Mouse (Mus musculus): ENCODE results near the gene Apobec3.
"Not testable (repeated sequence)": the region's sequence is repeated elsewhere in the genome, so short reads cannot be mapped to it uniquely, and the experiment has no call there.

Gene Apobec3

DNA sequence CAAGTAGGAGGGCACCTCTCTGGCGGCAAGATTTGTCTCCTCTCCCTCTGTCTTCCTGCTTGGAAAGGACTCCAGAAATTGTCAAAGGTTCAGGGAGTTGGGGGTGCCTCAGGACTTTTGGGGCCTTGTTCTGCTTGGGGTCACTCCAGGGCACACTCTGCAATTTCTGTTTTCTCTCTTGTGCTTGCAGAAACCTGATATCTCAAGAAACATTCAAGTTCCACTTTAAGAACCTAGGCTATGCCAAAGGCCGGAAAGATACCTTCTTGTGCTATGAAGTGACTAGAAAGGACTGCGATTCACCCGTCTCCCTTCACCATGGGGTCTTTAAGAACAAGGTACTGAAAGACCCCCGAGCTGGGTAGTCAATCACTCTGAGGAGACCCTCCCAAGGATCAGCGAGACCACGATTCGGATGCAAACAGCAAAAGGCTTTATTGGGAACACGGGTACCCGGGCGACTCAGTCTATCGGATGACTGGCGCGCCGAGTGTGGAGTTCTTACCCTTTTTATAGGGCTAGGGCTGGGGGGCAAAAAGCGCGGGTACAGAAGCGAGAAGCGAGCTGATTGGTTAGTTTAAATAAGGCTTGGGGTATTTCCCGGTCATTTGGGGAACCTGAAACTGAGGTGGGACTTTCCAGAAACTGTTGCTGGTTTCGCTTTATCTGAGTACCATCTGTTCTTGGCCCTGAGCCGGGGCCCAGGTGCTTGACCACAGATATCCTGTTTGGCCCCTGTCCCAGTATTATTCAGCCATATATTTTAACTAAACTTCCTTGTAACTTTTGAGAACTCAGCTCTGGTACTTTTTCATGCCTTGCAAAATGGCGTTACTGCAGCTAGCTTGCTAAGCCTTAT lies 4.0 kb downstream of the Apobec3 start:
- not testable (repeated sequence) for DNase-seq (ENCODE audit: low read depth, low spot score)

DNA sequence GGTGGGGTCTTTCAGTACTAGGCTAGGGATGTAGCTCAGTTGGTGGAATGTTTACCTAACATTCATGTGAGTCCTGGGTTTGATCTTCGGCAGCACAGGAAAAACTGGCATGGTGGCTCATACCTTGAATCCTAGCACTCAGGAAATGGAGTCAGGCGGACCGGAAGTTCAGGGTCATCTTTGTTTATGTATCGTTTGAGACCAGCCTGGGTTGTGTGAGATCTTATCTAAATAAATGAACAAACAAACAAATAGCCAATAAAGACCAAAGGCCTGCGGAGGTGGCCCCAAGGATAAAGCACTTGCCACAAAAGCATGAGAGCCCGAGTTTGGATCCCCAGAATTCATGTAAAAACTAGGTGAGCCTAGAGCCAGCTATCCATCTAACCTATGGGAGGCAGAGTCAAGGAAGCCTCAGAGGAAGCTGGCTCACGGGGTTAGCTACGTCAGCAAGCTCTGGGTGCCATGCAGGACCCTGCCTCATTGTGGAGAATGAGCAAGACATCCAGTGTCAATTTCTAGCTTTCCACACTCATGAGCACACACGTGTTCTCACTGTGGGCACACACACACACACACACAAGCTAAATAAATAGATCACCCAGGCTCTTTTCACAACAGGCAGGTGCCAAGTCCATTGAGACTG lies 4.7 kb downstream of the Apobec3 start:
- no peak for DNase-seq (ENCODE audit: low read depth, low spot score)

DNA sequence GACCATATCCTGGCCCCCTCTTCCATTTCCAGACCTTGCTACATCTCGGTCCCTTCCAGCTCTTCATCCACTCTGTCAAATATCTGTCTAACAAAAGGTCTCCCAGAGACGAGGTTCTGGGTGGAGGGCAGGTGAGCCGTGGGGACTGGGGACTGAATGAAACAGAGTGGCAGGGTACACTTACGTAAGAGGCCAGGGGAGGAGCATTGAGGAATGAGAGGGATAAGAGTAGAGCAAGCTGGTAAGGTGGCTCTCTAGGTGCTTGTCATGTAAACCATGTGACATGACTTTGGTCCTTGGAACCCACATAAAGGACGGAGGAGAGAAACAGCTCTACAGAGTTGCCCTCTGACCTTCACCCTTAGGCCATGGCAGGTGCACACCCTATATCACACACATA lies 7.5 kb downstream of the Apobec3 start:
- no peak for DNase-seq (ENCODE audit: low read depth, low spot score)

DNA sequence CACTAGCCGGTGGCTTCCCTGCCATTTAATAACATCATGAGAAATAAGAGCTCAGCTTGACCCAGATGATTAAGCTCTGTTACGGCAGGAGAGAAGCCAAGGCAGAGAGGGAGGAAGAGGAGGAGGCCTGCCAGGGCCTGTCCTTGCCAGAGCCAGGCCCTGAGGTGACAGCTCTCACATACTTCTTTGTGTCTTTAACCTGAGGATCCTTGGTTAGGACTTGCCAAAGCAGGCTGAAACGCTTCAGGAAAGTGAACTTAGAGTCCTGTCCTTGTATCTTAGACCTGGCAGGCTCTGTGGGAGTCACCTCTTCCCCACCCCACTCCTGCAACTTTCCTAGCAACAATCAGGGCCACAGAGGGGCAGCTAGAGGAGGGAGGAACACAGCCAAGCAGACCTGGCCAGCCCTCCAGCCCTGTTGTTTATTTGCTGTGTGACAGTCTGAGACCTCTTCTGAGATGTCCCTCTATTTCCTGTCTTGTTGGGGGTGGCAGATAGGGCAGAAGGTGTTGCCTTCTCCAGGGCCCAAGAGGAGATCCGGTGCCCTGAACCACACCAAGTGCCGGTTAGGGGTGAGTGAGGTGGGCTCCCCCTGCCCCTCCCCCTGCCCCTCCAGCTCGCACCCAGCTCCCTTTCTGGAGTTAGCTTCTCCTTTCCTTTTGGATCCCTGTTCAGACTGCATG lies 8.5 kb downstream of the Apobec3 start:
- no peak for DNase-seq (ENCODE audit: low read depth, low spot score)

DNA sequence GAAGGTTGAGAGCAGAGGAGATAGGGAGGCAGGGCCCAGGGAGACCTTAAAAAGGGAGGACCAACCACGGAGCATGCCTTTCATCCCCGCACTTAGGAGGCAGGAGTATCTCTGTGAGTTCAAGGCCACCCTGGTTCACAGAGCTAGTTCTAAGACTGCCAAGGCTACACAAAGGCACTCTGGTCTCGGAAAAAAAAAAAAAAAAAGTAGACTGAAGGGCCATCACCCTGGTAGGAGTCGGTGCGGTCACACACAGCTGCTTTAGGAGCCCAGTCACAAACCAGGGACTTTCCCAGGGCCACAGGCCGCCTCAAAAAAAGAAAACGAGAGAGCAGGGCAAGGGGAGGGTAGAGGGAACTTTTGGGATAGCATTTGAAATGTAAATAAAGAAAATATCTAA lies 9.3 kb downstream of the Apobec3 start:
- DNase-seq (ENCODE audit: low read depth, low spot score): no peak

DNA sequence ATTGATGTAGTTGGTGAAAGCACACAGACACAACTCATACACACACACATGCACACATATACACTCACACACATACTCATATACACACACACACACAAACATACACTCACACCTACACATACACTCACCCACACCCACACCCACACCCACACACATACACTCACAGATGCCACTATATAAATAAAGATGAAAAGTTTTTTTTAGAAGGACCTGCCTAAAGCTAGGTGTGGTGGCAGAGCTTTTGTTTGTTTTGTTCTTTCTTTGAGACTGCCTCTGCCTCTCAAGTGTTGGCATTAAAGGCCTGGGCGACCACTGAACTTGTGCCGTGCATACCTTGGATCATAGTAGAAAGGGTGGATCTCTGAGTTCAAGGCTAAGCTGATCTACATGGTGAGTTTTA lies 9.9 kb downstream of the Apobec3 start:
- no peak for DNase-seq (ENCODE audit: low read depth, low spot score)

DNA sequence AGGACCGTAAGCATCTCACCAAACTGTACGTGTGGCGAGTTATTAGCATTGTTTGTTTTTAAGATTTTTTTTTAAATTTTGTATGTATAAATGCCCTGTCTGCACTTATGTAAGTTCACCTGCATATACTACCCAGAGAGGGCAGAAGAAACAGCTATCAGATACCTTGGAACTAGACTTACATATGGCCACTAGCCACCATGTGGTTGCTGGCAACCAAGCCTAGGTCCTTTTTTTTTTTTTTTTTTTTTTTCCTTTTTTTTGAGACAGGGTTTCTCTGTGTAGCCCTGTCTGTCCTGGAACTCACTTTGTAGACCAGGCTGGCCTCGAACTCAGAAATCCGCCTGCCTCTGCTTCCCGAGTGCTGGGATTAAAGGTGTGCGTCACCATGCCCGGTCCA lies 11.6 kb downstream of the Apobec3 start:
- DNase-seq (ENCODE audit: low read depth, low spot score): not testable (repeated sequence)

DNA sequence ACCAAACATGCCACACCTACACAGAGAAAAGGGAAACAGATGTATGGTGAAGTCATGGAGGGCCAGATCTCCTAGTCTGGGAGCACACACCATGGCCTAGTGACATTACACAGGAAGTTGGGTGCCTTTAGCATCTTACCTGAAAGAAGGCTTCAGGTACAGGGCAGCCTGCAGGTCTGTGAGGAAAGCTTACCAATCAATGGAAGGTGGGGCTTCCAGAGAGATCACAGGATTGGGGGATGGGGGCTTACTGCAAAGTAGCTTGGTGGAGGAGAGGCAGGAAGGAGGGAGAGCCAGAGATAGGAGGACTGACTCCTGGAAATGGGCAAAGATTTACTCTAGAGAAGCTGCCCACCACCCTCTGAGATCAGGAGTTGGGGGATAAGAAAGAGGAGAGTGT lies 12.5 kb downstream of the Apobec3 start:
- no peak for DNase-seq (ENCODE audit: low read depth, low spot score)

DNA sequence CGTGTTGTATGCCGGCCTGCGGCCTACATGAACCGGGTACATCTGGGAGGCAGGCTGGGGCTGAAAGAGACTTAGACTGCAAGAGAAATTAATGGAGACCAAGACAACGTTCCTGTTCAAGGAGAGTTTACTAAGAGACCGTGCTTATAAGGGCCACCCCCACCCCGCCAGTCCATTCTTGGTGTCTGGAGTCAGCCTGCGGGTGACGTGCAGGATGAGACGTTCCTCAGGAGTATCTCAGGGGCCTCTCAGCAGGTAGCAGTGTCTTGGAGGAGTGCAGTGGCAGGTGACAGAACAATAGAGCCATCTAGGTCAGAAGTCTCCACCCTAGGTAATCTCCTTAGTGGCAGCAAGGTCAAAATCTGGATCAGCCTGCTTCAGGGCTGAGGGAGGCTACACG lies 13.2 kb downstream of the Apobec3 start:
- not testable (repeated sequence) for DNase-seq (ENCODE audit: low read depth, low spot score)

DNA sequence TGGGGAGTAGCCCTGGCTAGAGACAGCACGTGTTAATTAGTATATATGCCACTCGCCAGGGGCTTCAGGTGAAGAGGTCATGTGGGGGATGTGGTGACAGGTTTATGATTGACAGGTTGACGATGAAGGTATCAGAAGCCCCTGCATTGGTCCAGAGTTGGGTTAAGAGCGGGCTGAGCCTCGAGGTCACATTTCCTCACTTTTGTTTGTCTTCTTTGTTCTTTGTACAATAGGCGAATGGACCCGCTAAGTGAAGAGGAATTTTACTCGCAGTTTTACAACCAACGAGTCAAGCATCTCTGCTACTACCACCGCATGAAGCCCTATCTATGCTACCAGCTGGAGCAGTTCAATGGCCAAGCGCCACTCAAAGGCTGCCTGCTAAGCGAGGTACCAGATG lies 13.8 kb downstream of the Apobec3 start:
- DNase-seq (ENCODE audit: low read depth, low spot score): no peak

DNA sequence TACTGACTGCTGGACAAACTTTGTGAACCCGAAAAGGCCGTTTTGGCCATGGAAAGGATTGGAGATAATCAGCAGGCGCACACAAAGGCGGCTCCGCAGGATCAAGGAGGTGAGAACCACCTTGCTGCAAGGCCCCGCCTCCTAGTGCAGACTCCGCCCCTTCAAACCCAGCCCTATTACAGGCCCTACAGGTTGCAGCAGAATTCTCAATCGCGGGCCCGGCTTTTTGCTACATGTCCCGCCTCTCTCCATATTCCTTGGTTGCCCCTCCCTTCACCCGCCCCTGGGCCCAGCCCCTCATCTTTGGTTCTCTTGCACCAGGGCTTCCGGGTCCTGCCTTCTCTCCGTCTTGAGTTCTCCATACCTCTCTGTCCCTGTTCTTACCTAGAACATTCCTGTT lies 15.4 kb downstream of the Apobec3 start:
- no peak for DNase-seq (ENCODE audit: low read depth, low spot score)

DNA sequence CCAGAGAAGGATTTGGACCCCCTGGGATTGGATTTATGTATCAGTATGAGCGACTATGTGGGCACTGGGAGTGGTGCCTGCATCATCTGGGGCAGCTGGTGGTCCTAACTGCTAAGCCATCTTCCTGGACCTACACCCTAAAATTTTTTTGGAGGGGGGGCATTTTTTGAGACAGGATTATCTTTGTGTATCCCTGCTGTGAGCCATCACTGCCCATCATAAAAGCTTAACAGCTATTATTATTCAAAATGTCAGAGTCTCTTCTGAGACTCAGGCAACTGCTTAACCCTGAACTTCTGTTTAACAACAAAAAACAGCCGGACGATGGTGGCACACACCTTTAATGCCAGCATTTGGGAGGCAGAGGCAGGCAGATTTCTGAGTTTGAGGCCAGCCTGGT lies 17.5 kb downstream of the Apobec3 start:
- DNase-seq (ENCODE audit: low read depth, low spot score): not testable (repeated sequence)

DNA sequence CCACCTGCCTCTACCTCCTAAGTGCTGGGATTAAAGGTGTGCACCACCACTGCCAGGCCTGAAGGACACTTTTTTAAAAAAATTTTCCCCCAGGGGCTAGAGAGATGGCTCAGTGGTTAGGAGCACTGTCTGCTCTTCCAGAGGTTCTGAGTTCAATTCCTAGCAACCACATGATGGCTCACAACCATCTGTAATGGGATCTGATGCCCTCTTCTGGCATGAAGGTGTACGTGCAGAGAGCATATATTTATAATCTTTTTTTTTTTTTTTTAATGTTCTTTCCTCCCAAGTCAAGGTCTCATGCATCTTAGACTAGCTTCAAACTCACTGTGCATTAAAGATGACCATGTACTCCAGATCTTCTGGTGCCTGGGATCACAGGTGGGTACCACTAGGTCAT lies 19.4 kb downstream of the Apobec3 start:
- DNase-seq (ENCODE audit: low read depth, low spot score): not testable (repeated sequence)

DNA sequence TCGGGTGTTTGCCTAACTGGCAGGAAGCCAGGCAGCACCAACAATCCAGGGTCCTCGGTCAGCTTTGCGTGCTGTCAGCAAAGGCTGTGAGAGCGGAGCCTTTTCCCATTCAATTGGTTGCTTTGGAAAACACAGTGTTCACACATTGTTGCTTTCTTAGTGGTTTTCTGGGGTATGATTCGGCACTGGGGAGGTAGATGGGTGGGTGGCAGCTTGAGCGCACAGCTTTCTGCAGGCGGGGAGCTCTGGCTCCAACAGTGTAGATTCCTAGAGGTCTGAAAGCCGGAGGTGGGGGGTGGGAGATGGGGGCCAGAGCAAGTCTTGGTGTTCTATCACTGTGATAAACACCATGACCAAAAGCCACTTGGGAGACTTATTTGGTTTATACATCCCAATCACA lies 19.9 kb downstream of the Apobec3 start:
- DNase-seq (ENCODE audit: low read depth, low spot score): no peak

DNA sequence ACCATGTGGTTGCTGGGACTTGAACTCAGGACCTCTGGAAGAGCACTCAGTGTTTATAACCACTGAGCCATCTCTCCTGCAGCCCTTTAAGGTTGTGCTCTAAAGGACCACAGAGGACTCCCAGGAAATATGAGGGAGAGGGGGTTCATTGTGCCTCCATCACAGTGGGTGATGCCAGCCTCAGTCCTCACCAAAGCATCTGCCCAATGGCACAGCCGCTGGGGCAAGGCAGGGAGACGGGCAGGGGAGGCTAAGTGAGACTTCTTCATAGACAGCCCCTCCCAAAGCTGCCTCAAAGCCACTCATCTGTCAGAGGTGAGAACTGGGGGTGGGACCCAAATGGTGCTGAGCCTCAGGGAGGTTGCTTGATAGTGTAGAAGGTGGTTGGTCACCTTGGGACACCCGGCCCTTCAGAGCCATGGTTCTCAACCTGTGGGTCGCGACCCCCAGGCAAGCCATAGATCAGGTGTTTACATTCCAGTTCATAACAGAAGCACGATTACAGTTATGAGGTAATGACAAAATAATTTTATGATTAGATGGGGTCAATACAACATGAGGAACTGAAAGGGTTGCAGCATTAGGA lies 22.4 kb downstream of the Apobec3 start:
- no peak for DNase-seq (ENCODE audit: low read depth, low spot score)

DNA sequence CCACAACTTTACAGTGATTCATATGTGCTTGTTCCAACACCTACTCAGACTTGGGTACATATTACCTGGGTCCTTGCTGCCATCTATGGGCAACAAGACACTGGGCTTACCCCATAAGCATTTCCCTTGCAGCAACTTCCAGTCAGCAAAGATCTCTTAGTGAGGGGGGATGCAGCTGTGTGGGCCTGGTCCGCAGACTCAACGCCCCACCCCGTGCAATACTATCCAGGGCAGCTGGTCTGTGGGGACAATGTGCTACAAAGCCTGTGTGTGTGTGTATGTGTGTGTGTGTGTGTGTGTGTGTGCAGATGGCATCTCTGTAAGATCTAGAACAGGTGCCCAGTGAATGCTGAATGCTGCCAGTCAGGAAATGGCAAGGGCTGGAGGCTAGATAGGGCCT lies 22.9 kb downstream of the Apobec3 start:
- DNase-seq (ENCODE audit: low read depth, low spot score): no peak

DNA sequence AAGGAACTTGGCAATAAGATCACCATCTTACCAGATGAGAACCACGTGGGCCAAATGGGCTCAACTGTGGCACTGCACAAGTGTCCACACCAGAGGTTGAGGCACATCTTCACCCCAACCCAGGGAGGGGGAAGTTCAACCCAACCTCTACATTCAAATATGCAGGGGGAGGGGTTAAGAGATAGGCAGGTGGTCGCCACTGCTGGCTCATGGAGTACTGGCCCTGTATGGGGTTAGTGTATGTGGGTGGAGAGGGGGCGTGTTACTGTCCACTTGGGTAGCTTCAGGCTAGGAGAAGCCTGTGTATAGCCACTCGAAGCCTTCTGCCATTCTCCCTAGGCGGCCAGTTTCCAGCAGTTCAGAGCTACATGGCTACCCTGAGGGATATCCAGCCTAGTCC lies 24.7 kb downstream of the Apobec3 start:
- DNase-seq (ENCODE audit: low read depth, low spot score): no peak

DNA sequence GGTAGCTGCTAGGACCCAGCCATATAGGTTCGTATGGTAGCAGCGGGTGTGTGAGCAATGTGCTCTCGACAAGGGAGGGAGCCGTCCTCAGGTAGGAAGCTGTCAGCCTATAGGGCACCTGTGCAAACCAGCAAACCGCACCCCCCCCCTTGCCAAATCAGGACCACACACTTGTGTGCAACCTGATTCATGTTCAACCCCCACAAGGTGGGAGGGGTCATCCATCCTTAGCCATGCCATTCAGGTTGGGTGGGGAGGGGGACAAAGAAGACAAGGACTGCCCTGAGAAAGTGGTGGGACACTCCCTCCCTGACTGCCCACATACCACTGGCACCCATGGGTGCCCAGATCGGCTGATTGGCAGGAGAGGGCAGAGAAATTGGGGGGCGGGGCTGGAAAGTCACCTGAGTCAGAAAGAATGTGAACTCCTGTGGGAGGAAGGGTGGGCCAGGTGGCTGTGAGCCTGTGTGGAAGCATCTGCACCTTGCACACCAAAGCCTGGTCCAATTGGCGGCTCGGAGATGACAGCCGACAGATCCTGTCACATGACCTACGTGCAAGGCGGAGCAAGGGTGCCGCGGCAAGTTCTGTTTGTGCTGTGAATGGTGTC lies 25.8 kb downstream of the Apobec3 start:
- DNase-seq (ENCODE audit: low read depth, low spot score): no peak

DNA sequence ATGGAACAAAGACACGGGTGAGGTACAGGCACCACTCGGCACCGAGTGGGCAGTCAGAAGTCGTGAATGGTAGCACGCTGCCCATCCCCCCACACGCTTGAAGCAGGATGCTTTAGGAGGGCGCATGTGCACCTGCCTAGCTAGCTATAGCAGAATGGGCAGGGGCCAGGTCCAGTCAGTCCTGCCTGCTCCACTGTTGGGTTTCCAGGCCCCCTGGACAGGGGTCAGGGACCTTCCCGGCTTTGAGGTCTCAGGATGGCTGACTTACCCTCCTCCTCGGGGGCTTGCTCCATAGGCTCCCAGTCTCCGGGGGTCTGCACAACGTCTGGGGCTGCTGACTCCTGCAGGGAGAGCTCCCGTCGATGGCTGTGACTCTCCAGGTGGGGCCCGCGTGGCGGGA lies 27.0 kb downstream of the Apobec3 start:
- no peak for DNase-seq (ENCODE audit: low read depth, low spot score)

DNA sequence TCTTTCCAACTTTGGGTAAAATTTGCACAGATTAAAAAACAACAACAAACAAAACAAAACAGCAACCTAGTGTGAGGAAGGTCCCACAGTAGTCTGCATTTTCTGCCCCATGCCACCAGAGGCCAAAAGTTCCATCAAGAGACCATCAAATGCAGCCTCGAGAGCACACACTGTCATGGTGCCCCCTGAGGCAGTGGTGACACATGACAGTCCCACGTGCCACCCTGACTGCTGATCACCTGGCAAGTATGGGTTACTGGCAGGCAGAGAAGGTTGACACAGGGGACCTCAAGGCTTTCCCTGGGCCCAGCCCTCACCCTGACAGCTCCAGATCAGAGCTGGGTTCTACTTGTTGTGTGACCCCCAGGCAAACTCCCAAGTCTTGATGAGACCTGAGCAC lies 28.3 kb downstream of the Apobec3 start:
- DNase-seq (ENCODE audit: low read depth, low spot score): no peak

DNA sequence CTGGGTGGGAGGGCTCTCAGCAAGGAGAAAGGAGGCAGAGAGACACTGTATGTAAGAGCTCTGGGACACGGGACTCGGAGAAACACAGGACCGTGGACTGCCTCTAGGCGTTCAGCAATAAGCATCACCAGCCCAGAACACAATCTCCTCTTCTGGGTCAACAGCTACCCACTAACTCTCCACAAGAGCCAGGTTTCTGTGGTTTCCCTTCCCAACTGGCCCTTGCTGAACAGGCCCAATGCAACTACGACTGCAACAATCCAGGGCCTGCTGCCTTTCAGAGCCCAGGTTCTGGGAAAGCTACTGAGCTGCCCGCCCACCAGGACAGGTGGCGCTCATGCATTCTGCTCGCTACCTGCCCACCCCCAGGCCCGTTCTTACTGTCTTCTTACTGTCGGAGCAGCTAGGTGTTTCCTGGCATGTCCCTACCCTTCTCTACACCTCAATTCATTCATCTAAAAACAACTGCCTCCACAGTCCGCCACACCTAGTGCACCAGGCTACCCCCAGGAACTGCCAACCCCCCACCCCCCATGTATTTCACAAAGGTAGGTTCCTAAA lies 35.5 kb downstream of the Apobec3 start:
- no peak for DNase-seq (ENCODE audit: low read depth, low spot score)

Data from c-Kit-negative CD71-positive TER-119-positive erythroid progenitor cells, embryonic 14.5 days (primary cell).